Mouse (Mus musculus) C2C12 (cell line): ENCODE data around the gene Atp2a2.

Source experiments
- CTCF ChIP-seq: IDR thresholded peaks from one replicate; pipeline ENCODE4 v1.5.1; 2011; ENCODE audit not compliant: control insufficient read depth, insufficient read depth, insufficient read length
- FOSL1 ChIP-seq: IDR thresholded peaks from one replicate; pipeline ENCODE4 v1.8.0; 2011; ENCODE audit warnings: mild to moderate bottlenecking, low read length; ENCODE audit not compliant: poor library complexity, insufficient read depth, severe bottlenecking
- MAX ChIP-seq: IDR thresholded peaks from one replicate; pipeline ENCODE4 v1.6.1; 2011; ENCODE audit warnings: mild to moderate bottlenecking, control low read depth
- MYOD1 ChIP-seq: IDR thresholded peaks from one replicate; pipeline ENCODE4 v1.6.1; 2011; ENCODE audit warnings: low read depth; ENCODE audit not compliant: control insufficient read depth, insufficient read length
- MYOG ChIP-seq: IDR thresholded peaks from one replicate; pipeline ENCODE4 v1.6.1; 2011; ENCODE audit not compliant: control insufficient read depth, insufficient read length; ENCODE audit errors: extremely low read depth
- USF1 ChIP-seq: IDR thresholded peaks from one replicate; pipeline ENCODE4 v1.6.1; 2011; ENCODE audit warnings: low read depth, mild to moderate bottlenecking, control low read depth, moderate library complexity

GRCm38 (mm10) chr5:122444492-122444891 lies 57.5 kb downstream of the Atp2a2 start:
- TF ChIP-seq CTCF = no peak
- no peak for TF ChIP-seq MYOG
- TF ChIP-seq FOSL1 = no peak
- no peak for TF ChIP-seq USF1
- no peak for TF ChIP-seq MYOD1
- no peak for TF ChIP-seq MAX
